Mouse (Mus musculus) urinary bladder, postnatal 36 days (tissue): ENCODE measurements around the gene Ube2j2.
A peak's percentile ranks its signal among the peaks of the same experiment; 100 is the strongest.

Experiments
- DNase-seq, 2 experiments: peaks; one replicate each; pipeline ENCODE4 v3.0.0; 2022; ENCODE audit warnings: low spot score in 2 of 2, mixed read lengths in 1 of 2

Gene Ube2j2

DNA sequence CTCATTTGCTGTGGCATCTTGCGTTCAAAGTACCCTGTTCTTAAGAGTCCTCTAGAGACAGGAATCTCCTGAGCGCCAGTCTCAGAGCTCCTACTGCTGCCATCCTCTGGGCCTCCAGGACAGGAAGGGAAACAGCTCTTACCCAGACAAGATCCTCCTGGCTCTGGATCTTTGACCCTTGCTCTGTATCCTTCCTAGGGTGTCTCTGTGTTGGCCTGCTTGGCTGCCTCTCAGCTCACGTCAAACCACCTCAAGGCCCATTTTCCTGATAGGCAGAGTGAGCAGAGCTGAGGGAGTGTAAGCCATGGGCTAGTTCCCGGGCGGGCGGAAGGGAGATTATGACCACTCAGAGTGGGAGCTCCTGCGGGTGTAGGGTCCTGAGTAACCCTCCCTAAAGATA is 19.5 kb downstream of the Ube2j2 start:
- no peak for DNase-seq

GRCm38 (mm10) chr4:155964396-155964795 is 20.8 kb downstream of the Ube2j2 start:
- no peak for DNase-seq

GRCm38 (mm10) chr4:155969043-155969653 is 25.5 kb downstream of the Ube2j2 start:
- no peak for DNase-seq

GRCm38 (mm10) chr4:155970286-155970685 is 26.7 kb downstream of the Ube2j2 start:
- no peak for DNase-seq

DNA sequence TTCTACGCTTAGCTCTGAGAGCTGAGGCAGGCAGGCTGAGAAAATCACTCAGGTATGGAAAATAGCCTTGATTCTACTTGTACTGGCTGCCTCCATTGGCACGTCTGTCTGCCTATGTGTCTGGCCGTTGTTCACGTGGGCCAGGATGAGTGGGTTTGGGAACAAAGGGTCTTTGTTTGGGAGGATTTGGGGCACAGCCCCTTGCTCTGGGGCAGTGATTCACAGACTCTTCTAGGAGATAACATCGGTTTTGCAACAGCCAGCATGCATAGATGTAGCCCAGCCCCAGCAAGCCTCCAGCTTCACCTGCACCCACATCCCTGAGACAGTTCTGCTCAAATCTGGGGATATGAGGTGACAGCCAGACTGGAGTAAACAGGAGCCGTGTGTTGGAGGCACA is 29.0 kb downstream of the Ube2j2 start:
- no peak for DNase-seq

DNA sequence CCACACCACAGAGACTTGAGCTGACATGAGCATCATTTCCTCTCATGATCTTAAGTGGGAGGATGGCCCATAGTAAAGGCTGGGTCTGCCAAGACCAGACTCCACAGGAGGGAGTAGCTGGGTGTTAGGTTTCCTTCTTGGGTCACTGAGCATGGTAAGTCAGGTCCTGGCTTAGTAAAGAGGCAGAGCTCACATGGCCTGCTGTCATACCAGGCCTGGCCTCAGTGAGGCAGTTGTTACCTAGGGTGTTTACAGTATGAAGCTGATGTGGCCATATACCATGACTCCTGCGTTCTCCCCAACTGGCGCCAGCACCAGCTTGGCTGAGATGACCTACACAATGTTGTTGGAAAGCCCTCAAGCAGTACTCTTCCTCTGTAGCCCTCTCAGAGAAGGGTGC is 29.6 kb downstream of the Ube2j2 start:
- DNase-seq = no peak

GRCm38 (mm10) chr4:155981436-155982082 is 37.9 kb downstream of the Ube2j2 start:
- DNase-seq = no peak

GRCm38 (mm10) chr4:155983788-155984187 is 40.2 kb downstream of the Ube2j2 start:
- DNase-seq = no peak

GRCm38 (mm10) chr4:155991211-155991907 is 47.7 kb downstream of the Ube2j2 start:
- peak in 1 of 2 experiments; percentile 24 for DNase-seq

- no peak for DNase-seq
Observed at GRCm38 (mm10) chr4:155991908-155992230, 48.2 kb downstream of the Ube2j2 start.

- DNase-seq = peak; percentile 77 to 79
Observed at GRCm38 (mm10) chr4:155992241-155992905, 48.7 kb downstream of the Ube2j2 start, which contains the start of the genes B3galt6 and Sdf4. TSS of gene B3galt6 (minus strand) at chr4:155992649. TSS of gene Sdf4 (plus strand) at chr4:155992872.

DNA sequence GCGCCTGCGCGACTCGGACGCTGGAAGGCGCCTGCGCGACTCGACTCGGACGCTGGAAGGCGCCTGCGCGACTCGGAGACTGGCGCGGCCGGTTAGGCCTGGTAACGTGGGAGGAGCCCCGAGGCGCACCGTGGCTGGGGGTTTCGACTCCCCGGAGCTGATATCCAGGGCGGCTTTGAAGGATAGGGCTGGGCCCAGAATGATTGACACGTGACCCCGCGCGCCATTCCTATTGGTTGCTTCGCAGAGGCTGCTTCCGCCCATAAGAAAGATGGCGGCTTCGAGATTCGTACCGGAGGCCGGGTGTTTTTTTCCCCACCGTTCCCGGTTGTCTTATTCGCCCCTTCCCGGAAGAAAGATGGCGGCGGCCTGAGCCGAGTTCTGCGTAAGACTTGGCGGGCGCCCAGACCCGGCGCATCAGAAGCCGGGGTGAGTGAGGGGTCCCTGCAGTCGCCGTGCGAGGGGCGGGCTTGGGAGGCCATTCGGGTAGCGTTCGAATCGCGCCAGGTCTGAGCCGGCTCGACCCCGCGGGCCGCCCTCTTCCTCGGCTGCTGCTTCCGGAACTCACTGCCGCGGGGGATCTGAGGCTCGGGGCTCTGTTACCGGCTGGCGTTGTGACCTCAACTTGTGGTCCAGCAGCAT is 49.4 kb downstream of the Ube2j2 start:
- DNase-seq = peak; percentile 96 to 97

- no peak for DNase-seq
Observed at GRCm38 (mm10) chr4:155993606-155994005, 50.0 kb downstream of the Ube2j2 start.

DNA sequence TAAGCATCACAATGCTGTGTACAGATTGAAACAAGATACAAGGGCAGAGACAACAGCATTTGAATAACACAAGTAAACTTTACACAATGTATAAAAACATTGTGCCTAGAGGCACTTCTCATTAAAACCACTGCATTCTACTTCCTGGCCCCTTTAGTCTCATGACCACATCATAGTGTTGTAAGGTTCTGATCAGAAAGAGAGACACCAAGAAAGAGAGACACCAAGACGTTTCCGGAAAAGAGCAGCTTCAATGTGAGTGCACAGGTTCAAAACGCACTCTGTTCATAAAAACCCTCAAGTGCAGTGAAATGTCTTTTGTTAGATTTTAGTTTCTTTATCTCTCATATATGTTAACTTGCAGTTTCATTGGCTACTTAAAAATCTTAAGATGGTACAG is 60.5 kb downstream of the Ube2j2 start:
- DNase-seq = no peak

DNA sequence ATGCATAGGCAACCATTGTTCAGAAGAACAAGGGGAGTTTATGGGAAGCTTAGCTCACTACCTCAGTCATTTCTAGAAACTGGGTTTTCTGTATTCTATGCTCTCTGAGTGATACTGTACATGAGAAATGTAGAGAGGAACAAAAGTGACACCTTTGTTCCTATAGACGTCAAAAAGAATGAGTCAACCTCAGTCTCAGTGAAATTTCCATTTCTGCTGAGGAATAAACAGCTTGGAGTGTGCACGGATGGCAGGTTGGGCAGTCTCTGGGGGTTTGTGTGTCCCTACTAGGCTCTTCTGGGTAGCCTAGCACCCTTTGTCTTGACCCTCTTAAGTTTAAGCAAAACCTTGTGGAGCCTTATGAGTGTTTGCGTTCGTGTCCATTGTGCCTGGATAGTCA is 64.7 kb downstream of the Ube2j2 start:
- DNase-seq = no peak
